Mouse (Mus musculus): Measurements from ENCODE around the gene Nt5e. TPM values are rescaled to one million over a fixed set of nuclear protein-coding genes. Genes with fewer than 3 reads are reported as not detected.

The Nt5e gene
- total RNA-seq, 1 experiment = 14.8 TPM

DNA sequence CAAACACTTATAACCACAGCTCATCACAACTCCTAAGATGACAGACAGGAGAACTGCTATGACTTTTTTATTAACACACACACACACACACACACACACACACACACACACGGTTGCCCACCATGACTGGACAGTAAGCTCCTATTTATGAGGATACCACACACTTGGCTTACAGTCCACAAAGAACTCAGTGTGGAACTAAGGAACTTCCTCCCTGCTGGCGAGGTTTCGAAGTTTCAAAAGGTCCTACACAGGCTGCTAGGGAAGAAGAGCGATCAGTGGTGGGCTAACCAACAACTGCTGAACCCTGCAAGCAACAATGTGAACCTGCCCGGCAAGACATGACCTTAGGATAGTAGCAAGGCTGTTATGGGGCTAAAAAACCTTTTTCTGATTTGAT is 50.5 kb downstream of the Nt5e start:
- no peak for DNase-seq (ENCODE audit: low read depth, low spot score)
- TF ChIP-seq MAFK (IDR thresholded peaks at IDR 0.05; ENCODE audit: insufficient read depth, low read depth, low read length) (no peak), HCFC1 (IDR thresholded peaks at IDR 0.05; ENCODE audit: borderline replicate concordance, insufficient read depth, low read length) (no peak), ZC3H11A (IDR thresholded peaks at IDR 0.05; ENCODE audit: borderline replicate concordance, low read depth, low read length) (no peak), CHD2 (IDR thresholded peaks at IDR 0.05; ENCODE audit: low read depth, low read length) (no peak), ZNF384 (IDR thresholded peaks at IDR 0.05; ENCODE audit: low read depth, low read length) (no peak)
- in situ Hi-C loops (cut with MboI; ENCODE audit: low sequenced_read_pairs in 2 of 2, unreplicated experiment in 2 of 2) = no loop called here
- H3K9me3 ChIP-seq (ENCODE audit: control insufficient read depth, insufficient read depth, low read depth, low read length) = no peaks in the 10 kb centered on the region
- no peak overlapping the region for H3K9ac ChIP-seq (ENCODE audit: insufficient read depth, low read depth, low read length, poor library complexity, severe bottlenecking)
- no peak overlapping the region for H3K27ac ChIP-seq (ENCODE audit: insufficient read depth, low read depth, low read length, poor library complexity, severe bottlenecking)
- H3K4me3 ChIP-seq (ENCODE audit: insufficient read depth in 1 of 2, low read depth in 1 of 2, low read length in 2 of 2, poor library complexity in 1 of 2, severe bottlenecking in 1 of 2) = no peak overlapping the region
- no peaks in the 10 kb centered on the region for H3K36me3 ChIP-seq (ENCODE audit: control insufficient read depth, insufficient read depth, low read length, poor library complexity, severe bottlenecking)
- no peaks in the 10 kb centered on the region for H3K4me1 ChIP-seq (ENCODE audit: control insufficient read depth in 2 of 2, insufficient read depth in 2 of 2, low read length in 2 of 2, poor library complexity in 1 of 2)

DNA sequence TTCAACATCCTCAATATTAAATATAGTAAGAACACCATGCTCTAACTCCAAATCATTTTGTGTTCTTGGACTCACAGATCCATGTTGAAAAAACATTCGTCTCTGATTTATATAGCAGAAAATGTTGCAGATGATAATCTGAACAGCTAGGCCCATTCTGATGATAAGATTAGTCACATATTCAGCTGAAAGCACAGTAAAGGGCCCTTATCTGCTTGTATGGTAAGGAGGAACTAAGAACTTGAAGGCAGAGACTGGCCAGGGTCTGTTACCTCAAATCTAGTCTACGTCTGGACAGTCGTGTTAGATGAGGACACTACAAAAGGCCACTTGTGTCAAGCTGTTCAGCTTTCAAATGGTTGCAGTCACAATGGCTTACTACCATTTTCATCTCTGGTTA is 52.1 kb downstream of the Nt5e start:
- in situ Hi-C loops (cut with MboI; ENCODE audit: low sequenced_read_pairs in 2 of 2, unreplicated experiment in 2 of 2) = no loop called here
- Histone ChIP-seq H3K36me3 (ENCODE audit: control insufficient read depth, insufficient read depth, low read length, poor library complexity, severe bottlenecking) (no peaks in the 10 kb centered on the region), H3K4me3 (ENCODE audit: insufficient read depth in 1 of 2, low read depth in 1 of 2, low read length in 2 of 2, poor library complexity in 1 of 2, severe bottlenecking in 1 of 2) (no peak overlapping the region), H3K27ac (ENCODE audit: insufficient read depth, low read depth, low read length, poor library complexity, severe bottlenecking) (no peak overlapping the region), H3K9me3 (ENCODE audit: control insufficient read depth, insufficient read depth, low read depth, low read length) (no peaks in the 10 kb centered on the region), H3K4me1 (ENCODE audit: control insufficient read depth in 2 of 2, insufficient read depth in 2 of 2, low read length in 2 of 2, poor library complexity in 1 of 2) (no peaks in the 10 kb centered on the region), H3K9ac (ENCODE audit: insufficient read depth, low read depth, low read length, poor library complexity, severe bottlenecking) (no peak overlapping the region)
- no peak for TF ChIP-seq HCFC1 (IDR thresholded peaks at IDR 0.05; ENCODE audit: borderline replicate concordance, insufficient read depth, low read length)
- TF ChIP-seq ZNF384 (IDR thresholded peaks at IDR 0.05; ENCODE audit: low read depth, low read length) = no peak
- no peak for TF ChIP-seq CHD2 (IDR thresholded peaks at IDR 0.05; ENCODE audit: low read depth, low read length)
- no peak for DNase-seq (ENCODE audit: low read depth, low spot score)

DNA sequence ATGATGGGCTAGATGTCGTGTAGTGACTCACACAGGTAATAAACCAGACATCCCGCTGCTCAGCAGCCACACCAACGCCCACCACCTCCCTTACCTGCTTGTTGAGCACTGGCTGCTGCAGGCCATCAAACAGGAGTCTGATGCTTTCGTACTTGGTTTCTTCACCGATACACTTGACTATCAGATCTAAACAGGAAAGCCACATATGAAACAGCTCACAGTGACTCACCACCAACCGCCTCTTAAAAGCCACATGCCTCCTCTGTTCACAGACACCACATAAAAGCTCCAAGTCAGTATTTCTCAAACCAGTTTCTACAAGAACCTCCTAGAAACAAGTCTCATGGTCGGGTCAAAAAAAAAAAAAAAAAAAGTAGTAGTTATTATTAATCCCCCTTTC is 53.1 kb downstream of the Nt5e start:
- no peaks in the 10 kb centered on the region for H3K4me1 ChIP-seq (ENCODE audit: control insufficient read depth in 2 of 2, insufficient read depth in 2 of 2, low read length in 2 of 2, poor library complexity in 1 of 2)
- H3K9ac ChIP-seq (ENCODE audit: insufficient read depth, low read depth, low read length, poor library complexity, severe bottlenecking) = no peak overlapping the region
- DNase-seq (ENCODE audit: low read depth, low spot score) = no peak
- no peak overlapping the region for H3K27ac ChIP-seq (ENCODE audit: insufficient read depth, low read depth, low read length, poor library complexity, severe bottlenecking)
- TF ChIP-seq MAFK (IDR thresholded peaks at IDR 0.05; ENCODE audit: insufficient read depth, low read depth, low read length) (no peak), ZNF384 (IDR thresholded peaks at IDR 0.05; ENCODE audit: low read depth, low read length) (no peak), ZC3H11A (IDR thresholded peaks at IDR 0.05; ENCODE audit: borderline replicate concordance, low read depth, low read length) (no peak), HCFC1 (IDR thresholded peaks at IDR 0.05; ENCODE audit: borderline replicate concordance, insufficient read depth, low read length) (no peak), CHD2 (IDR thresholded peaks at IDR 0.05; ENCODE audit: low read depth, low read length) (no peak)
- H3K36me3 ChIP-seq (ENCODE audit: control insufficient read depth, insufficient read depth, low read length, poor library complexity, severe bottlenecking) = no peaks in the 10 kb centered on the region
- in situ Hi-C loops (cut with MboI; ENCODE audit: low sequenced_read_pairs in 2 of 2, unreplicated experiment in 2 of 2) = no loop called here
- no peaks in the 10 kb centered on the region for H3K9me3 ChIP-seq (ENCODE audit: control insufficient read depth, insufficient read depth, low read depth, low read length)
- H3K4me3 ChIP-seq (ENCODE audit: insufficient read depth in 1 of 2, low read depth in 1 of 2, low read length in 2 of 2, poor library complexity in 1 of 2, severe bottlenecking in 1 of 2) = no peak overlapping the region

DNA sequence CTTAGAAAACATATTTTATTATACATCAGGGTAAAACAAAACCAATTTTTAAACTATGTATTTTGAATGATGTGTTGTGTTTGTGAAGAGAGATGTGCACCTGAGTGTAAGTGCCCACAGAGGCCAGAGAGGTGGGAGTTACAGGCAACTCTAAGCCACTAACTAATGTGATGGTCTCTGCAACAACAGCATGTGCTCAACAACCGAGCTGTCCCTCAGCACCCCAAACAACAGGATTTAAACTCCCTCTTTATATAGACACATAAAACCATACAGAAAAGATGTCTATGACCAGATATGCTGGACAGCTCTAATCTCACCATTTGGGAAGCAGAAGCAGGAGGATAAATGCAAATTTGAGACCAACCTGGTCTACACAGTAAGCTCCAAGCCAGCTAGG is 53.5 kb downstream of the Nt5e start:
- H3K9me3 ChIP-seq (ENCODE audit: control insufficient read depth, insufficient read depth, low read depth, low read length) = no peaks in the 10 kb centered on the region

DNA sequence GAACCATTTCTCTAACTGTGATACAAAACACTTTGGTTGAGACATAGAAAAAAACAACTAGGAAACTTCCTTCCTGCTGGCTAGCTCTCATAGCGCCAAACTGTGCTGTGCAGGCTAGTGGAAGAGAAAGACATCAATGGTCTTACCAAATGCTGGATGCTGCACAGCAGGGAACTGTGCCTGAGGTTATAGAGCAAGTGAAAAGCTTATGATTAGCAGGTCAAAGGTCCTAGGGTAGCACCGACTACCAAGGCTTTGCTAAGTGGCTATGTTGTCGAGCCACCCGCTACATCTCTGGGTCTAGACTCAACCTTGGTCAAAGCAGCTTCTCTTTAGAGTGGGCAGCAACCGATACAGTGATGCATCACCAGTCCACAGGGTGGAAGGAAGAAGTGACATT is 61.8 kb downstream of the Nt5e start:
- DNase-seq (ENCODE audit: low read depth, low spot score) = peak; percentile 13
- TF ChIP-seq ZNF384 (IDR thresholded peaks at IDR 0.05; ENCODE audit: low read depth, low read length) = no peak
- no peak for TF ChIP-seq ZC3H11A (IDR thresholded peaks at IDR 0.05; ENCODE audit: borderline replicate concordance, low read depth, low read length)
- TF ChIP-seq MAFK (IDR thresholded peaks at IDR 0.05; ENCODE audit: insufficient read depth, low read depth, low read length) = no peak
- no peak for TF ChIP-seq CHD2 (IDR thresholded peaks at IDR 0.05; ENCODE audit: low read depth, low read length)
- no peak for TF ChIP-seq HCFC1 (IDR thresholded peaks at IDR 0.05; ENCODE audit: borderline replicate concordance, insufficient read depth, low read length)
- no peaks in the 10 kb centered on the region for H3K9me3 ChIP-seq (ENCODE audit: control insufficient read depth, insufficient read depth, low read depth, low read length)
- in situ Hi-C loops (cut with MboI; ENCODE audit: low sequenced_read_pairs in 2 of 2, unreplicated experiment in 2 of 2) = no loop called here
- no peak overlapping the region for H3K27ac ChIP-seq (ENCODE audit: insufficient read depth, low read depth, low read length, poor library complexity, severe bottlenecking)
- H3K4me1 ChIP-seq (ENCODE audit: control insufficient read depth in 2 of 2, insufficient read depth in 2 of 2, low read length in 2 of 2, poor library complexity in 1 of 2) = no peaks in the 10 kb centered on the region
- no peaks in the 10 kb centered on the region; the same call in 1 of the 2 replicates for H3K36me3 ChIP-seq (ENCODE audit: control insufficient read depth, insufficient read depth, low read length, poor library complexity, severe bottlenecking)
- no peak overlapping the region for H3K4me3 ChIP-seq (ENCODE audit: insufficient read depth in 1 of 2, low read depth in 1 of 2, low read length in 2 of 2, poor library complexity in 1 of 2, severe bottlenecking in 1 of 2)
- H3K9ac ChIP-seq (ENCODE audit: insufficient read depth, low read depth, low read length, poor library complexity, severe bottlenecking) = no peak overlapping the region

More for the DNA sequence above, 53.5 kb downstream of the Nt5e start:
- Histone ChIP-seq H3K27ac (ENCODE audit: insufficient read depth, low read depth, low read length, poor library complexity, severe bottlenecking) (no peak overlapping the region), H3K4me3 (ENCODE audit: insufficient read depth in 1 of 2, low read depth in 1 of 2, low read length in 2 of 2, poor library complexity in 1 of 2, severe bottlenecking in 1 of 2) (no peak overlapping the region), H3K4me1 (ENCODE audit: control insufficient read depth in 2 of 2, insufficient read depth in 2 of 2, low read length in 2 of 2, poor library complexity in 1 of 2) (no peaks in the 10 kb centered on the region), H3K9ac (ENCODE audit: insufficient read depth, low read depth, low read length, poor library complexity, severe bottlenecking) (no peak overlapping the region), H3K36me3 (ENCODE audit: control insufficient read depth, insufficient read depth, low read length, poor library complexity, severe bottlenecking) (no peaks in the 10 kb centered on the region)
- TF ChIP-seq HCFC1 (IDR thresholded peaks at IDR 0.05; ENCODE audit: borderline replicate concordance, insufficient read depth, low read length) (no peak), MAFK (IDR thresholded peaks at IDR 0.05; ENCODE audit: insufficient read depth, low read depth, low read length) (no peak), CHD2 (IDR thresholded peaks at IDR 0.05; ENCODE audit: low read depth, low read length) (no peak), ZC3H11A (IDR thresholded peaks at IDR 0.05; ENCODE audit: borderline replicate concordance, low read depth, low read length) (no peak), ZNF384 (IDR thresholded peaks at IDR 0.05; ENCODE audit: low read depth, low read length) (no peak)
- DNase-seq (ENCODE audit: low read depth, low spot score) = no peak
- in situ Hi-C loops (cut with MboI; ENCODE audit: low sequenced_read_pairs in 2 of 2, unreplicated experiment in 2 of 2) = no loop called here
